8 mouse cellular contexts compared by ENCODE assay signal in genomic region chr2:30343601-30344137, GRCm38 (mm10). TPM values are rescaled to one million over a fixed set of nuclear protein-coding genes. Genes with fewer than 3 reads are reported as not detected.
DNase-seq lines count a peak whose midpoint lies in the region; ATAC-seq lines count a peak whose summit lies in the region.

No protein-coding gene starts in this region.

- H3K36me3 ChIP-seq in kidney, embryonic 14.5 days (ENCODE audit: control insufficient read depth, insufficient read depth, low read length): peaks cover 93% of the 10 kb centered on the region
- peaks cover 52% of the 10 kb centered on the region for H3K36me3 ChIP-seq in forebrain, embryonic 16.5 days (ENCODE audit: control insufficient read depth, insufficient read depth)

- H3K9me3 ChIP-seq in kidney, embryonic 14.5 days (ENCODE audit: control insufficient read depth, low read length): no peaks in the 10 kb centered on the region
- no peaks in the 10 kb centered on the region for H3K9me3 ChIP-seq in forebrain, embryonic 16.5 days (ENCODE audit: control insufficient read depth, low read length)

- H3K9ac ChIP-seq in kidney, embryonic 14.5 days (ENCODE audit: low read depth, low read length): 0 out of 2 replicates have a peak overlapping the region, but pooled peaks have one; percentile 19
- no peak overlapping the region for H3K9ac ChIP-seq in forebrain, embryonic 16.5 days (replicated peaks; ENCODE audit: low read depth, low read length)

- intact Hi-C loops in heart, postnatal 14 days (cut with DNase I): no loop called here

- 74% methylated on average over 14 of the region's 14 CpGs for WGBS in kidney, embryonic 14.5 days
- 59% methylated on average over 14 of the region's 14 CpGs for WGBS in forebrain, embryonic 16.5 days

- DNase-seq in kidney, postnatal 25 days: no peak
- DNase-seq in adrenal gland, adult (ENCODE audit: inconsistent age in 2 of 2, low spot score in 1 of 2): peak; percentile 80 to 90
- peak; percentile 70 to 75 for DNase-seq in adrenal gland, postnatal 36 days
- DNase-seq in heart, postnatal 14 days: peak; percentile 52 to 69
- DNase-seq in left cerebral cortex, adult 8-10 months (ENCODE audit: low spot score in 2 of 2): no peak
- DNase-seq in embryo, embryonic 9.5 days (ENCODE audit: extremely low spot score): no peak

- no peak overlapping the region for H3K27ac ChIP-seq in kidney, embryonic 14.5 days (ENCODE audit: low read depth, low read length)
- no peak overlapping the region for H3K27ac ChIP-seq in forebrain, embryonic 16.5 days (ENCODE audit: low read length)

- no peaks in the 10 kb centered on the region for H3K27me3 ChIP-seq in kidney, embryonic 14.5 days (ENCODE audit: control insufficient read depth, insufficient read depth, low read length)
- no peaks in the 10 kb centered on the region for H3K27me3 ChIP-seq in forebrain, embryonic 16.5 days (replicated peaks; ENCODE audit: control insufficient read depth, insufficient read depth, low read length)

- ATAC-seq in kidney, embryonic 14.5 days (ENCODE audit: low FRiP score, low TSS enrichment): no peak
- ATAC-seq in forebrain, embryonic 16.5 days: no peak

- no peak overlapping the region for H3K4me3 ChIP-seq in kidney, embryonic 14.5 days (ENCODE audit: low read length)
- H3K4me3 ChIP-seq in forebrain, embryonic 16.5 days (replicated peaks; ENCODE audit: low read length): no peak overlapping the region

- H3K4me2 ChIP-seq in kidney, embryonic 14.5 days (replicated peaks; ENCODE audit: low read depth, low read length): no peak overlapping the region
- no peak overlapping the region for H3K4me2 ChIP-seq in forebrain, embryonic 16.5 days (ENCODE audit: low read length)

- H3K4me1 ChIP-seq in kidney, embryonic 14.5 days (ENCODE audit: control insufficient read depth, insufficient read depth, low read length): no peaks in the 10 kb centered on the region
- H3K4me1 ChIP-seq in forebrain, embryonic 16.5 days (replicated peaks; ENCODE audit: control insufficient read depth, insufficient read depth, low read length): no peaks in the 10 kb centered on the region

RNA-seq across cellular contexts. Expression of gene Sh3glb2, which starts 15.5 kb away (rescaled TPM):
- 69.4 and 70.9 TPM in 2 replicates for polyA plus RNA-seq in kidney, embryonic 14.5 days (2014; fragmentation: Nextera tagmentation; extraction: Ambion mirVana)
- total RNA-seq in adrenal gland, postnatal 36 days (2021): 10 to 100 TPM; 68.2 to 69.5 TPM
- 10 to 100 TPM; 50.6 to 56.2 TPM for total RNA-seq in heart, postnatal 14 days (2021)
- total RNA-seq in left cerebral cortex, adult 8-10 months (2022): 100 to 1,000 TPM; 279 to 301 (median 286) TPM
- 159 and 203 TPM in 2 replicates for polyA plus RNA-seq in forebrain, embryonic 16.5 days (2015; fragmentation: Nextera tagmentation; extraction: Ambion mirVana)

RNA-seq across cellular contexts. Expression of gene Miga2, which starts 20.4 kb away (rescaled TPM):
- polyA plus RNA-seq in kidney, embryonic 14.5 days (2014; fragmentation: Nextera tagmentation; extraction: Ambion mirVana): 14.5 and 25.0 TPM in 2 replicates
- 10 to 100 TPM; 72.9 to 89.7 TPM for total RNA-seq in adrenal gland, postnatal 36 days (2021)
- total RNA-seq in heart, postnatal 14 days (2021): 10 to 100 TPM; 74.7 to 80.0 TPM
- 100 to 1,000 TPM; 106 to 121 (median 108) TPM for total RNA-seq in left cerebral cortex, adult 8-10 months (2022)
- 29.7 and 35.6 TPM in 2 replicates for polyA plus RNA-seq in forebrain, embryonic 16.5 days (2015; fragmentation: Nextera tagmentation; extraction: Ambion mirVana)

RNA-seq across cellular contexts. Expression of gene Dolpp1, which starts 48.4 kb away (rescaled TPM):
- 31.0 and 34.7 TPM in 2 replicates for polyA plus RNA-seq in kidney, embryonic 14.5 days (2014; fragmentation: Nextera tagmentation; extraction: Ambion mirVana)
- total RNA-seq in adrenal gland, postnatal 36 days (2021): 10 to 100 TPM; 18.2 to 18.7 TPM
- 10 to 100 TPM; 11.4 to 12.1 TPM for total RNA-seq in heart, postnatal 14 days (2021)
- total RNA-seq in left cerebral cortex, adult 8-10 months (2022): 10 to 100 TPM; 22.2 to 30.1 (median 27.3) TPM
- 59.3 and 66.5 TPM in 2 replicates for polyA plus RNA-seq in forebrain, embryonic 16.5 days (2015; fragmentation: Nextera tagmentation; extraction: Ambion mirVana)

RNA-seq across cellular contexts. Expression of gene Nup188, which starts 57.5 kb away (rescaled TPM):
- polyA plus RNA-seq in kidney, embryonic 14.5 days (2014; fragmentation: Nextera tagmentation; extraction: Ambion mirVana): 35.2 and 54.4 TPM in 2 replicates
- 10 to 100 TPM; 33.9 to 35.9 TPM for total RNA-seq in adrenal gland, postnatal 36 days (2021)
- total RNA-seq in heart, postnatal 14 days (2021): 10 to 100 TPM; 20.9 to 22.1 TPM
- 10 to 100 TPM; 16.7 to 23.0 (median 19.6) TPM for total RNA-seq in left cerebral cortex, adult 8-10 months (2022)
- polyA plus RNA-seq in forebrain, embryonic 16.5 days (2015; fragmentation: Nextera tagmentation; extraction: Ambion mirVana): 25.3 and 26.2 TPM in 2 replicates

RNA-seq across cellular contexts. Expression of gene Dolk, which starts 57.5 kb away (rescaled TPM):
- polyA plus RNA-seq in kidney, embryonic 14.5 days (2014; fragmentation: Nextera tagmentation; extraction: Ambion mirVana): 25.2 and 34.4 TPM in 2 replicates
- 10 to 100 TPM; 42.8 to 51.3 TPM for total RNA-seq in adrenal gland, postnatal 36 days (2021)
- 10 to 100 TPM; 24.5 to 24.7 TPM for total RNA-seq in heart, postnatal 14 days (2021)
- 10 to 100 TPM; 23.3 to 27.7 (median 25.2) TPM for total RNA-seq in left cerebral cortex, adult 8-10 months (2022)
- 30.2 and 35.9 TPM in 2 replicates for polyA plus RNA-seq in forebrain, embryonic 16.5 days (2015; fragmentation: Nextera tagmentation; extraction: Ambion mirVana)

Comparison
In these comparisons a context has a peak if more than half of its experiments do, and no peak if none do; other contexts are left out.
1. DNase-seq: peak in adrenal gland, adult (2 of 2), adrenal gland, postnatal 36 days (2 of 2) and heart, postnatal 14 days (2 of 2); none in kidney, postnatal 25 days (0 of 2), left cerebral cortex, adult 8-10 months (0 of 2) and embryo, embryonic 9.5 days (single experiment).